Mouse (Mus musculus): ENCODE results near the gene Slc25a22.

The Slc25a22 gene

DNA sequence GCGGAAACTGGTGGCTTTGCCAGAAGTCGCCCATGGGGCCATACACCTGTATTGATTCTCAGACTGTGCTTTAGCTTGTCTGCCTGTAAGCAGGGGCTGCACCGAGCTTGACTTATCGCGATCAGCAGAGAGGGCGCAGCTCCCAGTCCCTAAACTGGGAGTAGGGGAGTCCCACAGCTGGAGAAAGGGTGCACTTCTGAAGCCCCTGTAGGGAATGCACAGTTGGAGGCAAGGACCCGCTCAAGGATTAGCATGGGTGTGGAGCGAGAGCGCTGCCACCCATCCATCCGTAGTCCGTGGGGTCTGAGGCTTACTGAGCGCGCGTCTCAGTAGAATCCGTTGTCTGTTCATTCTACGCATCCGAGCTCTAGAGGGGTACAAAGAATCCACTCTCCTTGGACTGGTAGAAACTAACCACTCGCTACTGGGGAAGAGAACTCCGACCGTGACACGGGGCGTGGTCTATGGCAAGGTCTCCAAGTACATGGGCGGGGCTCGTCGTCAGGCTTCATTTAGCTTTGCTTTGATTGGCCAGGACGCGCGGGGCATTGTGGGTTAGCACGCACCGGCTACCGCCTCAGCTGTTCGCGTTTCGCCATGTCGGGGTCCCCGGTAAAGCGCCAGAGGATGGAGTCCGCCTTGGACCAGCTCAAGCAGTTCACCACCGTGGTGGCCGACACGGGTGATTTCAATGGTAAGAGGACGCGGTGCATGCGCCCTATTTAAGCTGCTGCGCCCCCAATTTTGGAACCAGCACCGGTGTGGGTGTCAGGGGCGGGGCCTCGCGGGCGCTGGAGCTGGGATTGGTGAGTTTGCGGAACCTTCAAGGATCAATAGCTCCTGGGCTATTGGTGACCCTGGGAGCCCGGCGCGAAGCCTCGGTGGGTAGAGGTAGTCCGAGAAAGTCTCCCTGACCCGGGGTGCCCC lies 45.8 kb downstream of the Slc25a22 start, which contains the start of gene Taldo1:
Gene Taldo1, plus strand, starts transcription at position 575 of the 927 bp plus-strand sequence.
- in situ Hi-C loops (cut with MboI; ENCODE audit: unreplicated experiment in 2 of 2) = no loop called here

DNA sequence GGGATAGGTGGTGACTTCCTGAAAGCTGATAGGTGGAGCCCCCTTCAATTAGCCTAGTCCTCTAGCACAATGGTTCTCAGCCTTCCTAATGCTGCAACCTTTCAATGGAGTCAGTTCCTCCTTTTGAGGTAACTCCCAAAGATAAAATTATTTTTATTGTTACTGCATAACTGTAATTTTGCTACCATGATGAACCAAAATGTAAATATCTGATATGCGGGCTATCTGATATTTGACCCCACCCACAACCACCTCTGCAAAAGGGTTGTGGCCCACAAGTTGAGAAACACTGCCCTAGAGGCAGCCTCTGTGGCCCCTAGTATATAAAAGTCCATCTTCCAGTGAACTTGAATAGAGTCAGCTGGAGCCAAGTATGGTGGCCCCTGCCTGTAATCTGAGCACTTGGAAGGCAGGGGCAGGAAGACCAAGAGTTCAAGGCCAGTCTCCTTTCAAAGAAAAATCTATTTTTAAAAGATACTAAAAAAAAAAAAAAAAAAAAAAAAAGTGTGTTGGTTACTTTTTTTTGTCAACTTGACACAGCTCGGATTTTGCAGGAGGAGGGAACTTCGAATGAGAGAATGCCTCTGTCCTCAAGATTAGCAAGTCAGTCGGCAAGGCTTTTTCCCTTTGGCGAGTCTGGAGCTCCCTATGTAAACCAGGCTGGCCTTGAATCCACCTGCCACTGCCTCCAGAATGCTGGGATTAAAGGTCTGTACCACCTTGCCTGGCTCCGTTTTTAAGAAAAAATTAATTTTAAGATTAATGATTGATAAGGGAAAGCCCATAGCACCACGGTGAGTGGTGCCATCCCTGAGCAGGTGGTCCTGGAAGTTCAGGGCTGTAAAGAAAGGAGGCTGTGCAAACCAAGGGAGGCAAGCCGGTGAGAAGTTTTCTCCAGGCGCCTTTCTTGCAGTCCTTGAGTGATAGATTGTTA lies 47.1 kb downstream of the Slc25a22 start:
- in situ Hi-C loops (cut with MboI; ENCODE audit: unreplicated experiment in 2 of 2) = no loop called here

DNA sequence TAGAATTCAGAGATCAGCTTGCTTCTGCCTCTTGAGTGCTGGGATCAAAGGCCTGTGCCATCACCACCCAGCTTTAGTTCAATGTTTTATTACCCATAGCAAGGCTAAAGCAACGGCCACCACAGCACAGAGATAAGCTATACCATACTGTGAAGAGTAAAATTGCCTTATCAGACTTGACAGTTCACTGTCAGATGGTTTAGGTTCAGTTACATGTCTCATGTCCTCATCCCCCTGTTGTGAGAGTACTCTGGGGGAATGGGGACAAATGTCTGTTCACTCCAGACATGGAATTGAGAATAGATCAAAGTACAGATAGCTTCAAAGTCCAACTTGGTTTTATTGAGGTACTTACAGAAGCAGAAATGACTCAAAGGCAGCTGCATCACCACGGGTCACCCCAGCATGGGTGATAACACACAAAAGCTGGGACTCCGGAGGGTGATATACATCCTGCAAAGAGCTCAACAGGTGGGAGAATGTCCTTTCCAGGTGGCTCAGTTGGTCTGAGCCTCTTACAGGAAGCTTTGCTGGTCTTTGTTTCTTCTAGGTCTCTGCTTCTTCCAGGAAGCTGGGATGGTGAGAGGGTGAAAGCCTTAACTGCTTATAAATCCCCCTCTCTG lies 49.1 kb downstream of the Slc25a22 start:
- in situ Hi-C loops (cut with MboI; ENCODE audit: unreplicated experiment in 2 of 2) = no loop called here

DNA sequence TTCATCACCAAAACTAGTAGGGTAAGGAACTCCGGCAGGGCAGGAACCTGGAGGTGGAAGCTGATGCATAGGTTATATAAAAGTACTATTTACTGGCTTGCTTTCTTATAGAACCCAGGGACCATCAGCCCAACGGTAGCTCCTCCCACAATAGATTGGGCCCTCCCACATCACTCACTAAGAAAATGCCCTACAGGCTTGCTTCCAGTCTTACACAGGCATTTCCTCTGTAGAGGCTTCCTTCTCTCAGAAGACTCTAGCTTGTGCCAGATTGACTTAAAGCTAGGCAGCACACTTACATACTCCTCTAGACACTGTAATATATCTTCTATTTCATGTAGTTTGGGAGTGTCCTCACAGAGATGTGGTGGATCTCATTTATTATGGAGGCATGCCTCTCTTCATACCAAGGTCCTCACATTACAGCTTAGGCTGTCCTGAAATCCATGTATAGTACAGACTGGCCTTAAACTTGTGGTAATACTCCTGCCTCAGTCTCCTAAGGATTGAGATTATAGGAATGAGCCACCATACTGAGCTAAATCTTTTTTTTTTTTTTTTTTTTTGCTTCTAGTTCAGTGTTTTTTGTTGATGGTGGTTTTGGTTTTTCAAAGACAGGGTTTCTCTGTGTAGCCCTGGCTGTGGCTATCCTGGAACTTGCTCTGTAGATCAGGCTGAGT lies 49.7 kb downstream of the Slc25a22 start:
- in situ Hi-C loops (cut with MboI; ENCODE audit: unreplicated experiment in 2 of 2) = no loop called here

DNA sequence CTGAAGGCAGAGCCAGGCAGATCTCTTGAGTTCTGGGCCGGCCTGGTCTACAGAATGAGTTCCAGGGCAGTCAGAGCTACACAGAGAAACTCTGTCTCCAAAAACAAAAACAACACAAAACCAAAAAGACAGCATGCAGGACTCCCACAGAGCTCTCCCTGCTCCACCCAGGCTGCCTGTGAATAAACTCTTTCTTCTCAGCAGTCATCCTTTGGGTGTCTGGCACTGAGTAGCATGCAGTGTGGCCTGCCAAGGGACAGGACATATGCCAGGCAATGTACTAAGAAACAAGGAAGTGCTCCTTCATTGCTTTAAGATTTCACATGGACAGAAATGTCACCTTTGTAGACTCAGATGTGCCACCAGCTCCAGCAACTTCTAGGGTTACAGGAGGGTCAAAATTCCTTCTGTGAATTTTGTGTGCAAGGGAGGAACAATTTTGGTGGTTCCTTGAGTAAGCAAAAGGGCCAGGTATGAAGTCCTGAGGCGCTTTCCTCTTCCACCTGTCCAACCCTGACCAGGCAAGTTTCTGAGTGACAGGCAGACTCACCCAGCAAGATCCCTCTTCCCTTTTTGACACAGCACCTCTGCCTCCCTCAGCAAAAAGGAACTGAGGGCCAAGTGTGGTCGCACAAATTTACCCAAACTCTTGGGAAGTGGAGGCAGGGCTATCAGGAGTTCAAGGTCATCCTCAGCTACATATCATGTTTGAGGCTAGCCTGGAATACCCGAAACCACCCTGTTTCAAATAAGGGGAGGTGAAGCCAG lies 56.4 kb downstream of the Slc25a22 start:
- in situ Hi-C loops (cut with MboI; ENCODE audit: unreplicated experiment in 2 of 2) = no loop called here

Data from v-Abl transformed pro-B cells (cell line).